Comparison of ENCODE assay signal across 14 mouse cellular contexts in genomic region chr12:81965416-81965815, GRCm38 (mm10).
"Had no signal": no experiment of that assay in that cellular context is flagged by ENCODE, and none has a peak within 500 bp of the region (broad histone marks: within the 10 kb centered on the region; RNA-seq: fewer than 3 reads in every experiment).

No protein-coding gene starts in this region.

- H3K4me3 ChIP-seq: limb, embryonic 15.5 days; liver, embryonic 13.5 days; megakaryocyte, embryonic 14.5 days; midbrain, embryonic 12.5 days; neural tube, embryonic 13.5 days had no signal

- DNase-seq: kidney, adult 8-10 months; kidney, postnatal 36 days; layer of hippocampus, adult 9-11 months; layer of hippocampus, postnatal 36 days; liver, embryonic 13.5 days; lung, adult 18-20 months; lung, postnatal 36 days; retina, postnatal 1 day; thymus, postnatal 4 days had no signal

- H3K27ac ChIP-seq: limb, embryonic 15.5 days; liver, embryonic 13.5 days; midbrain, embryonic 12.5 days; neural tube, embryonic 13.5 days; stomach, postnatal 0 days had no signal

- H3K36me3 ChIP-seq: liver, embryonic 13.5 days had no signal
